Mouse (Mus musculus) spleen, postnatal 10 days (tissue): ENCODE data around the gene Plekhm2.
A peak's percentile ranks its signal among the peaks of the same experiment; 100 is the strongest.

Experiments
- DNase-seq, 2 experiments: peaks; one replicate each; pipeline ENCODE4 v3.0.0; 2021 to 2022; ENCODE audit warnings: low spot score in 2 of 2

Gene Plekhm2

GRCm38 (mm10) chr4:141664799-141665198 is at the start of gene Plekhm2:
Gene Plekhm2 (minus strand): TSS chr4:141664899.
- DNase-seq: no peak

- no peak for DNase-seq
These were observed 49.0 kb upstream of the Plekhm2 start for GRCm38 (mm10) chr4:141713598-141714142.

DNA sequence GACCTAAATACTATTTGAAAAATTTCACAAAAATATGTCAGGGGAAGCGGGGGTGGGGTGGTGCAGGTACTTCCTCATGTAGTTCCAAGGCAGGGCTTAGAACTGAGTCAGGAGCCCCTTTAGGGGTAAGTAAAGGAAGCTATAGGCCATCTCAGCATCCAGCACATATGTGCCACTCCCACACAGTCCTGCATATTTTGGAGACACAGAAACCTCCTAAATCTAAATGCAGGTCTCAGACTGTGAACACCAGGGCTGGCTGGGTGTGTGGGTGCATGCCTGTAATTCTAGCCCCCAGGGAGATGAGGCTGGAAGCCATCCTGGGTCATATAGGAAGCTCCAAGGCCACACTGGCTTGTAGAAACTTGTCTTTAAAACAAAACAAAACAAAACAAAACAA is 46.6 kb upstream of the Plekhm2 start:
- DNase-seq: no peak

DNA sequence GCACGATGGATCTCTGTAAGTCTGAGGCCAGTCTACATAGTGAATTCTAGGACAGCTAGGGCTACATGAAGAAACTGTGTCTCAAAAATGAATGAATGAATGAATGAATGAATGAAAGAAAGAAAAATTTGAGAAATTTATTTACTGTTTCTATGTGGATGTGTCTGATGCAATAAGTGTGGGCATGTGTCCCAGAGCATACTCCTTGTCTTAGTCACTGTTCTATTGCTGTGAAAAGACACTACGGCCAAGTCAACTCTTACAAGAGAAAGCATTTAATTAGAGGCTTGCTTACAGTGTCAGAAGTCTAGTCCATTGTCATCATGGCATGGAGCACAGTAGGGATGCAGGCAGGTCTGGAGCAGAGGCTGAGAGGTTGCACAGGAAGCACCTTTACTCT is 44.3 kb upstream of the Plekhm2 start:
- no peak for DNase-seq

DNA sequence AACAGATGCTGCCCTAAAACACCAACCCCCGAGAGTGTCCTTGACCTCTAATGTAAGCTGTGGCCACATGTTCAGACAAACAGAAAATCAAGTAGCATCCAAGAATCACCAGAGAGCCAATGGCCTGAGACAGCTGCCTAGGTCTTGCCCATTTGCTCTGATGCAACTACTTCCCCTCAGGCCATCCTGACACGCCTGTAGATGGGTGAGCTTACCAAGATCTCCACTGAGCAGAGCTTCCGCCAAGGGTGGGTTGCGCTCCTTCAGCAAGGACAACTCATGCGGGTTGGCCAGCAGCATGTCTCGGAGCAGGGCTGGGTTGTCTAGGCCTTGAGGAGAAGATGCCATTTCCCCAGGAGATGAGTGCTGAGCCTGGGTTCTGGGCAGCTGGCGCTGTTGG is 43.3 kb upstream of the Plekhm2 start:
- DNase-seq: no peak

GRCm38 (mm10) chr4:141705331-141705730 is 40.6 kb upstream of the Plekhm2 start:
- DNase-seq: no peak

GRCm38 (mm10) chr4:141704625-141705024 is 39.9 kb upstream of the Plekhm2 start:
- no peak for DNase-seq

DNA sequence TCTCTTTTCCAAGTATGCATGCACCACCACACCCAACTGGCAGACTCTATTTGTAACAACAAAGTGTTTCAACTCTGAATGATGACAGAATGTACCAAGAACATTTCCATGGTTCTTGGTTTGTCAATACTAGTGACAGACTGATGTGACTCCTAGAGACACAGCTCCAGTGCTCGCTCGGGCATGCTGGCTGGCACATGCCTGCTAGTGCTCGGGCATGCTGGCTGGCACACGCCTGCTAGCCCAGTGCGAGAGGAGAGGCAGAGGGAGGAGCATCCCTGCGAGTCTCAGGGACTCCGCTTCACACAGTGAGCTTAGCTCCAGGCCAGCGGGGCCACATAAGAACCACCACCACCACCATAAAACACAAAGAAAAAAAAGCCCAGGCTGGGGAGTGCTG is 30.0 kb upstream of the Plekhm2 start:
- no peak for DNase-seq

- DNase-seq: no peak
These were observed 23.8 kb upstream of the Plekhm2 start for GRCm38 (mm10) chr4:141688505-141688904.

- DNase-seq: no peak
These were observed 21.8 kb upstream of the Plekhm2 start for GRCm38 (mm10) chr4:141686525-141686924.

DNA sequence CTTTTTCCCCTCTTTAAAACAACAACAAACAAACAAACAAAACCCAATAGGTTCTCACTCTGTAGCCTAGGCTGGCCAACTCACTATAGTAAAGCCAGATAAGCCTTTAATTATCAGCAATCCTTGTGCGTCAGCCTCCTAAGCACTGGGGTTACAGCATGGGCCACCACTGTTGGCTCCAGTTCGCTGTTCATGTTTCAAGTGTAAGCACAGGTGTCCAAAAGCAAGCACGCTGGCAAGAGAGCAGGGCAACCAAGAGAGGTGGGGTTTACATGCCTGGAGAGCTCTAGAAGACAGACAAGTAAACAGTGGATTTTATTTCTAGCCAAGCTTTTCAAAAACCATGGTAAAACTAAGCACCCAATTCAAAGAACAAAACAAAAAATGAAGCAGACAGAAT is 21.4 kb upstream of the Plekhm2 start:
- DNase-seq: no peak

- no peak for DNase-seq
These were observed 20.8 kb upstream of the Plekhm2 start, which contains the start of gene Rsc1a1 for GRCm38 (mm10) chr4:141685499-141685898. Gene Rsc1a1 (minus strand): TSS chr4:141685599.

- DNase-seq: no peak
These were observed 18.1 kb upstream of the Plekhm2 start for GRCm38 (mm10) chr4:141682706-141683230.

DNA sequence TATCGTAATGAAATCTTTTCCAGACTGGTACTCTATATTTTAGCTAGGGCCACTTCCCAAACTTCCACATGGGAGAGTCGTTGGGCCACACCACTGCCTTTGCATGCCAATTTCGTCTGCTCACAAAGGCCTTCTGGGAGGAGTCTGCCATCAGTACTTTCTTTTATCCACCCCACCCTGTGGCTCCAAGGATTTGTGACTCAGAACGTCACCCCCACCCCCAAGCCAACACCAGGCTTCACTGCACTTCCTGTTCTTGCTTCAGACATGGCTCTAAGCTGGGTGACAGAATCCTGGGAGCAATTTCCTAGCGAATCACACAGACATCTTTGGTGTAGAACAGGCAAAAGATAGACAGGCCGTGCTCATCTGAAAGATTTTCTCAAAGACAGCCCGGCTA is 17.1 kb upstream of the Plekhm2 start:
- no peak for DNase-seq

- DNase-seq: no peak
These were observed 16.2 kb upstream of the Plekhm2 start for GRCm38 (mm10) chr4:141680892-141681291.

- no peak for DNase-seq
These were observed 14.3 kb upstream of the Plekhm2 start for GRCm38 (mm10) chr4:141679016-141679415.

- no peak for DNase-seq
These were observed 11.8 kb upstream of the Plekhm2 start for GRCm38 (mm10) chr4:141676462-141676979.

- peak in 1 of 2 experiments; percentile 26 for DNase-seq
These were observed 7.6 kb upstream of the Plekhm2 start for GRCm38 (mm10) chr4:141672325-141672724.

- no peak for DNase-seq
These were observed 6.7 kb upstream of the Plekhm2 start for GRCm38 (mm10) chr4:141671389-141671788.

DNA sequence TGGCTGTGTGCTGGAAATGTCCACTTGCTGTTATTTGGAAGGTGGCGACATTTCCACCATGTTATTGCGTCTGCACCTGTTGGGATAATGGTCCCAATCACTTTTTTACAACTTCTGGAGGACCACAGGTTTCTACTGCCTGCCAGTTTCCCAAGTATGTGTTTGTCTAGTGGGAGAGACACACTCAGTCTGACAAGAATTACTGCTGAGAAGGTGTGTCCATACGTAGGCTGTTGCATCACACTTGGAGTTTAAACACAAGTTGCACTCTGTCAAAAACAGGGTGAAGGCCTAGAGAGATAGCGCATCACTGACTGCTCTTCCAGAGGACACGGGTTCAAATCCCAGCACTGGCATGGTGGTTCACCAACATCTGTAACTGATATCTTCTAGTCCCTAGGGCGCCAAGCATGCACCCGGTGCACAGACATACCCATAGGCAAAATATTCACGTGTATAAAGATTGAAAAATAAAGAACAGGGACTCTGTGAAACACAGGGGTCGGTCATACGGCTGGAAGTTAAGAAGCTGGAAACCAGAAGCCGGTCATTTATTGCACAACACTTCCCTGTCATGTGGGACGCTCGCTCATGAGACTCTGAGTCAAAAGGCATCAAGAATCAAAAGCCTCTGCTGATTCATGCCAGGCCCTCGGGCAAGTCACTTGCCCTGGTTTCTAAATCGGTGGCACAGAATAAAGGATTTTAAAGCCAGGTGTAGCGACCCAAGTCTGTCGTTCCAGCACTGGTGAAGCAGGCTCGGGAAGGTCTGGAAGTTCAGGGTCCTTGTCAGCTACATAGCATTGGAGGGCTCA is 5.4 kb upstream of the Plekhm2 start:
- no peak for DNase-seq

GRCm38 (mm10) chr4:141664011-141664745 is 521 bp downstream of the Plekhm2 start:
- peak; percentile 71 to 81 for DNase-seq
